Mouse (Mus musculus) forebrain, postnatal 0 days (tissue): ENCODE measurements around the gene Zfp207. TPM values are rescaled to one million over a fixed set of nuclear protein-coding genes. Genes with fewer than 3 reads are reported as not detected.
"Not testable (repeated sequence)": the region's sequence is repeated elsewhere in the genome, so short reads cannot be mapped to it uniquely, and the experiment has no call there.

Experiments
- ATAC-seq: fragments of 200-750 bp; cut with Nextera tagmentation; 2 replicates; pipeline ENCODE4 v1.8.0; 2017; ENCODE audit warnings: mild to moderate bottlenecking, moderate library complexity
- DNase-seq: peaks from one replicate; pipeline ENCODE4 v3.0.0-alpha.2; 2015
- H3K27ac ChIP-seq: fragments of 300-500 bp; sonication (generic); 2 replicates; pipeline ENCODE4 v1.5.1; 2014; ENCODE audit warnings: low read depth, mild to moderate bottlenecking, antibody characterized with exemption, low read length, moderate library complexity, mixed read lengths
- H3K27me3 ChIP-seq: fragments of 300-500 bp; sonication (generic); 2 replicates; pipeline ENCODE4 v1.6.1; 2014; ENCODE audit warnings: mild to moderate bottlenecking, low read length, mixed read lengths; ENCODE audit not compliant: insufficient read depth
- H3K36me3 ChIP-seq: fragments of 300-500 bp; sonication (generic); 2 replicates; pipeline ENCODE4 v1.6.1; 2014; ENCODE audit warnings: mild to moderate bottlenecking, moderate library complexity; ENCODE audit not compliant: insufficient read depth
- H3K4me1 ChIP-seq: fragments of 300-500 bp; sonication (generic); 2 replicates; pipeline ENCODE4 v1.6.1; 2014; ENCODE audit warnings: antibody characterized with exemption; ENCODE audit not compliant: insufficient read depth
- H3K4me2 ChIP-seq: fragments of 300-500 bp; sonication (generic); 2 replicates; pipeline ENCODE4 v1.6.1; 2014; ENCODE audit warnings: low read depth, mild to moderate bottlenecking, moderate library complexity
- H3K4me3 ChIP-seq: fragments of 300-500 bp; sonication (generic); 2 replicates; pipeline ENCODE4 v1.5.1; 2014; ENCODE audit warnings: low read depth, low read length, mixed read lengths
- H3K9ac ChIP-seq: fragments of 300-500 bp; sonication (generic); 2 replicates; pipeline ENCODE4 v1.6.1; 2014; ENCODE audit warnings: mild to moderate bottlenecking
- H3K9me3 ChIP-seq: fragments of 300-500 bp; sonication (generic); 2 replicates; pipeline ENCODE4 v1.6.1; 2016; ENCODE audit warnings: low read length
- CTCF ChIP-seq: sonication (generic); IDR thresholded peaks from 2 replicates; pipeline ENCODE4 v1.5.1; 2016; ENCODE audit warnings: antibody characterized with exemption, control low read depth, low read depth
- WGBS: fragments of 180-500 bp; shearing (Covaris S2); extraction: QIAGEN DNeasy Blood & Tissue Kit; methylation state at CpG from one replicate; pipeline ENCODE4 v1.1.7; 2014; 5-methylcytosine and 5-hydroxymethylcytosine counted together
- polyA plus RNA-seq: library from polyadenylated mRNA; unstranded; fragments of >200 nt; fragmentation: Nextera tagmentation; extraction: Ambion mirVana; gene quantifications from 2 replicates; pipeline ENCODE4 v1.2.1, GENCODE M21; 2015
- total RNA-seq: library from RNA; depleted of rRNA; stranded (reverse); fragments of >200 nt; gene quantifications from 2 replicates; pipeline ENCODE4 v1.2.3, GENCODE M21; 2014

The Zfp207 gene
- total and polyA plus RNA-seq, 2 experiments from 2014 or later = 163 to 250 TPM

GRCm38 (mm10) chr11:80376651-80377050 lies 6.4 kb upstream of the Zfp207 start:
- peaks cover 21% of the 10 kb centered on the region for H3K36me3 ChIP-seq
- WGBS = 63% methylated on average over 4 of the region's 4 CpGs
- H3K9me3 ChIP-seq = no peaks in the 10 kb centered on the region
- no peak for DNase-seq
- no peaks in the 10 kb centered on the region; the same call in 1 of the 2 replicates for H3K4me1 ChIP-seq
- H3K27ac ChIP-seq = no peak overlapping the region
- no peak overlapping the region for H3K9ac ChIP-seq
- peak overlapping the region; percentile 67; the same call in 1 of the 2 replicates for H3K4me2 ChIP-seq
- TF ChIP-seq CTCF = peak; percentile 38
- no peaks in the 10 kb centered on the region for H3K27me3 ChIP-seq
- no peak for ATAC-seq
- H3K4me3 ChIP-seq = no peak overlapping the region

DNA sequence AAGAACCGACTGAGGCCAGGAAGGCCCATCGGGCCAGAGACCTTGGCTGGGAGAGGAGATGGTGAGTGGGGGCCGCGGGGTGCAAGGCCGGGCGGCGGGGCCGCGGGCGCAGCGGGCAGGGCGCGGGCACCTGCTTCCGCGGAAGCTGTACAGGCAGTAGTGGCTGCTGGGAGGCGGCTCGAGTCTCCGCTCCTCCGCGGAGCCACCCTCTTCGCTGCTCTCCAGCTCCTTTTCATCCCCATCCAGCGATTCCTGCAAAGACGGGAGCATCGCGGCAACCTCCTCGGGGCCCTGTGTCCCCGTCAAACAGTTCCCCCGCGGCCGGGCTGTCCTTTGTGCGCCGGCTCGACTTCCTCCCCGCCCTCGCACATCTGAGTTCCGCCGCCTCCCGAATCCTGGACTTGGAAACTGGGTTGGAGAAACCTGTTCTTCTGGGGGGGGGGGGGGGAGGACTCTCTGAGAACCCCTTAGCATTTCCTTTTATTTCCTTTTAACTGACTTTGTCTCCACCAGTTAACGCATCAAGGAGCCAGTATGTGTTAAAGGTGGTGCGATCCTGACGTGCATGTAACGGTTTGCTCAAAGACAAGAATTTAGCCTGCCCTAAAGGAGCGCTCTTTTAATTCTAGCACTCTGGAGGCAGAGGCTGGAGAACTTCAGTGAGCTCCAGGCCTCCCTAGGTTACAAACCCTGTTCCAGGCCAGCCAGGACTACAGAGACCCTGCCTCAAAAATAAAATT lies 5.2 kb upstream of the Zfp207 start, which contains the start of gene 5730455P16Rik:
Gene 5730455P16Rik, minus strand, starts transcription at position 323 of the 740 bp plus-strand sequence.
- Histone ChIP-seq H3K27me3 (no peaks in the 10 kb centered on the region), H3K9ac (peak within 1 kb of the TSS; percentile 95), H3K9me3 (no peaks in the 10 kb centered on the region), H3K4me2 (peak within 1 kb of the TSS; percentile 67), H3K4me1 (no peaks in the 10 kb centered on the region; the same call in 1 of the 2 replicates), H3K27ac (peak within 1 kb of the TSS; percentile 89), H3K4me3 (peak within 1 kb of the TSS; percentile 76), H3K36me3 (peaks cover 18% of the 10 kb centered on the region)
- no peak for TF ChIP-seq CTCF
- DNase-seq (peak; percentile 91), ATAC-seq (peak; percentile 95)
- WGBS = 1% methylated on average over 35 of the region's 43 CpGs

- WGBS = 57% methylated on average over 2 of the region's 2 CpGs
- H3K4me2 ChIP-seq = peak overlapping the region; percentile 67
- H3K27me3 ChIP-seq, ATAC-seq, H3K9me3 ChIP-seq, H3K4me1 ChIP-seq, DNase-seq, H3K9ac ChIP-seq: not testable (repeated sequence)
- H3K4me3 ChIP-seq = peak overlapping the region; percentile 76
- H3K36me3 ChIP-seq = peaks cover 12% of the 10 kb centered on the region
- peak overlapping the region; percentile 89; the same call in 1 of the 2 replicates for H3K27ac ChIP-seq
Observed at GRCm38 (mm10) chr11:80378452-80379068, 4.5 kb upstream of the Zfp207 start.

DNA sequence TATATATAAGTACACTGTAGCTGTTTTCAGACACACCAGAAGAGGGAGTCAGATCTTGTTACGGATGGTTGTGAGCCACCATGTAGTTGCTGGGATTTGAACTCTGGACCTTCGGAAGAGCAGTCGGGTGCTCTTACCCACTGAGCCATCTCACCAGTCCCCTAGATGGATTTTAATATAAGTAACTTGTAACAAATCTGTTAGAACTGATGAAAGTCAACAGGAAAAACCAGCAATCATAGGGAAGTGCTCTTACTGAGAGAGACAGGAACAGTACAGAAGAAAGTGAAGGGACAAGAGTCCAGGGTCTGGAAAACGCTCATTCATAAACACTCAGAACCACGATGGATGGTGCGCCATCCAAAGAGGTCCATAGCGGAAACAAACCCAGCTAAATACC lies 3.9 kb upstream of the Zfp207 start:
- ATAC-seq, H3K4me2 ChIP-seq, H3K9ac ChIP-seq, H3K4me1 ChIP-seq, H3K27me3 ChIP-seq, DNase-seq, H3K9me3 ChIP-seq, H3K4me3 ChIP-seq, H3K36me3 ChIP-seq, H3K27ac ChIP-seq: not testable (repeated sequence)
- WGBS = 95% methylated on average over 7 of the region's 7 CpGs

GRCm38 (mm10) chr11:80382626-80383018 lies 457 bp upstream of the Zfp207 start:
- peak overlapping the region; percentile 99 for H3K9ac ChIP-seq
- no peaks in the 10 kb centered on the region for H3K9me3 ChIP-seq
- 3% methylated on average over 12 of the region's 12 CpGs for WGBS
- peak; percentile 3; the same call in 1 of the 2 replicates for ATAC-seq
- H3K4me3 ChIP-seq = peak overlapping the region; percentile 100
- H3K4me1 ChIP-seq = peaks cover 25% of the 10 kb centered on the region
- H3K36me3 ChIP-seq = peaks cover 4% of the 10 kb centered on the region
- H3K27me3 ChIP-seq = no peaks in the 10 kb centered on the region
- DNase-seq = peak; percentile 60
- peak overlapping the region; percentile 66 for H3K4me2 ChIP-seq
- peak overlapping the region; percentile 98 for H3K27ac ChIP-seq
- TF ChIP-seq CTCF = no peak

DNA sequence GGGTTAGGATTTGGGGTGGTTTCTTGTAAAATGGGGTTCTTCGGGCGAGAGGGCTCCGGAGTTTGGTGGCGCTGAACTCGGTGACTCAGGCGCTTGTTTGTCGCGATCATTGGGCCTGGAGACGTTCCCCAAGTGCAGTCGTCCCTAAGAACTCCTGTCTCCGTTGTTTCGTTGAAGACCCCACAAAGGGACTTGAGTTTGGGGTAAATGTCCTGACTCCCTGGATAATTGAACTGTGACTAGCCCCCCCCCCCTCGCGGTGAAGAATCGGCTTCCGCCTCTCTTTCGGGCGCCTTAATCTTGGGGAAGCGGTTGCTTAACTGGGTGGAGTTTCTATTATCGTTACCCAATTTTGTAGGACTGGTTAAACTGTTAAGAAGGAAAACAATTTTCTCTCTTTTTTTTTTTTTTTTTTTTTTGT lies 557 bp downstream of the Zfp207 start:
- peak overlapping the region; percentile 32 for H3K4me2 ChIP-seq
- no peak for DNase-seq
- no peaks in the 10 kb centered on the region for H3K9me3 ChIP-seq
- H3K36me3 ChIP-seq = peaks cover 13% of the 10 kb centered on the region
- TF ChIP-seq CTCF = no peak
- no peak; the same call in 1 of the 2 replicates for ATAC-seq
- H3K4me3 ChIP-seq = peak overlapping the region; percentile 100
- no peaks in the 10 kb centered on the region for H3K27me3 ChIP-seq
- peak overlapping the region; percentile 98 for H3K27ac ChIP-seq
- WGBS = 0% methylated on average over 20 of the region's 20 CpGs
- H3K4me1 ChIP-seq = peaks cover 25% of the 10 kb centered on the region
- peak overlapping the region; percentile 99 for H3K9ac ChIP-seq

- no peak for TF ChIP-seq CTCF
- Histone ChIP-seq H3K9me3 (no peaks in the 10 kb centered on the region), H3K36me3 (peaks cover 19% of the 10 kb centered on the region), H3K4me1 (peaks cover 25% of the 10 kb centered on the region), H3K27me3 (no peaks in the 10 kb centered on the region), H3K9ac (peak overlapping the region; percentile 99), H3K27ac (no peak overlapping the region), H3K4me2 (peak overlapping the region; percentile 67), H3K4me3 (peak overlapping the region; percentile 100)
- ATAC-seq = no peak
- DNase-seq = no peak
Observed at GRCm38 (mm10) chr11:80384461-80384860, 1.4 kb downstream of the Zfp207 start.
